Mouse (Mus musculus): ENCODE results near the gene Cep112.
A peak's percentile ranks its signal among the peaks of the same experiment; 100 is the strongest.

The Cep112 gene

DNA sequence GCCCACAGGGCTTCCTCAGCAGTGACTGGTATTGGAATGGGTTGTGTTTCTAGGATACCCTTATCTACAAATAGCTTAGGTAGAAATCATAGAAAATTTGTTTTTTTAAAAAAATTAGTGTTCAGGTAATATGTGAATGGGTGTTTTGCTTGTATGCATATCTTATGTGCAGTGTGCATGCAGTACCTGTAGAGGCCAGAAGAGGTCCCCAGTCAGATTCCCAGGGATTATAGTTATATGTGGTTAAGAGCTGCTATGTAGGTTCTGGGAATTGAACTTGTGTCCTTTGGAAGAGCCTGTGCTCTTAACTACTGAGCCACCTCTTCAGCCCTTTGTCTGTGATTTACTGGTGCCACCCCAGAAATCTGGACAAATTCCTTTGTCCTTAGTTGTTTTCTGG is 22.2 kb downstream of the Cep112 start:
- DNase-seq (ENCODE audit: low read depth, low spot score): peak; percentile 26

DNA sequence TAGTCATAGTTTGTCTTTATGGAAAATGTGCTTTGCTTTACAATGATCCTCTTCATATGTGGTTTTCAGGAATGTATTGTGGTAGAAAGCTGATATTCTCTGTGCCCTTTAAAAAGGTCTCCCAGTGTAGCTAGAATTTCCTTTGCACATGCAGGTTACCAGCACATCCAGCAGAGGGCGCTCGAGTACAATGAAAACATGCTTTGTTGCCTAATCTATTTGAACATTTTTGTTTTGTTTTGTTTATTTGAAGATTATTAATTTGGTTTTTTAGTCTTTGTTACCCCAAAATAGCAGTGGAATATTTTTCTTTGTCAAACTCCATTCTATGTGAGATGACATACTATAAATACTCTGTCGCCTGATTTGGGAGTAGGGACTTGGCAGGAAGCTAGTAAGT is 24.8 kb downstream of the Cep112 start:
- DNase-seq (ENCODE audit: low read depth, low spot score): peak; percentile 77

DNA sequence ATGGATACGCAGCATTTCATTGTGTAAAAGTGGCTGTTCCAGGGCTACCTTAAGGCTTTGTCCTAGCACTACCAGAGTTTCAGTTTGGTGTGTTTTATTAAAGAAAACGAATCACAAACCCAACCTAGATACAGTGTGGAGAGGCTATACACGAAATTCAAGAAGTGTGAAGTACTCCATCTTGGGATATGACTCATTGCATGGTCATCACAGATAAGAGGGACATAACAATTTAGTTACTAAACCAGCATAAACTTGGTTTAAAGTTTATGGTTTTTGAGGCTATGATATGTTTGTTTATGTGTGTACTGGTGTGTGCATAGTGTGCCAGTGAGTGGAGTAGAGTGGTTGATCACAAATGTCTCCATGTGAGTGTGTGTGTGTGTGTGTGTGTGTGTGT is 34.6 kb downstream of the Cep112 start:
- no peak for DNase-seq (ENCODE audit: low read depth, low spot score)

DNA sequence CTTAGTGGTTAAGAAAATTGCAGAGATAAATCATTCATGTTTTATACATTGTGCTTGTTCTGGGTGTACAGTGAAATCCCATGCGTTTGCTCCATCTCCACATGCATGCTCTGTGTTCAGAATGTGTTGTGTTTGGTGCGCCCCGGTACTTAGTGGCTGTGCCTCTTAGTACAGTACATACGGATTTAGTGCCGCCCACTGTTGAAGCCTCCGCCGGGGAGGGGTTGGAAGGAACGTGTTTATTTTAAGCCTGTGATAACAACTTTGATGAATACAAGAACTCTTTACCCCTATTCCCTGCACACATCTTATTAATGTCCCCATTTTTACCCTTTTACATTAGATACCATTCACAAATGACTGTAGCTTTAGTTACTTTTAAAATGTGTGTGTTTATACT is 39.1 kb downstream of the Cep112 start:
- no peak for DNase-seq (ENCODE audit: low read depth, low spot score)

DNA sequence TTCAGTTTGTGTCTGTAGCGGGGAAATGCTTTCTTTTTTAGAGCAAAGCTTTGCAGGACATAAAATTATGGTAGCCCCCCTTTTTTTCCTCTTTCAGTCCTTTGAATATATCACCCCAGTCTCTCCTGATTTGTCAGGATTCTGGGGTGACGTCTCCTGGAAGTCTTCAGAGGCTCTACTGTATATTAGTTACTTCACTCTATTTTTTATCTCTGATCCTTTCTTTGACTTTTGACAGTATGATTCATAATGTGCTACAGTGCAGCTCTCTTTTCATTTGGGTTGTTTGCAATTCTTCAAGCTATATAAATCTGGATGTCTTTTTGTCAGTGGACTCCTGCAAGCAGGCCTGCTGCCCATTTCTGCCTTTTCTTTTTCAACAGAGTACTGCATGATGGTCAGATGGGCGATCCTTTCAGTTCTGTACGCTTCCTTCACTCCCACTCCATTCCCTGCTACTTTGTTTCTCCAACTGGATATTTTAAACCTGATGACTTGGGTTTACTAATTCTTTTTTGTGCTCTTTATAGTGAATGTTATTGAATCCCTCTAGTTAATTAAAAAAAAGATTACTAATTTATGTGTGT is 39.8 kb downstream of the Cep112 start:
- DNase-seq (ENCODE audit: low read depth, low spot score): no peak

DNA sequence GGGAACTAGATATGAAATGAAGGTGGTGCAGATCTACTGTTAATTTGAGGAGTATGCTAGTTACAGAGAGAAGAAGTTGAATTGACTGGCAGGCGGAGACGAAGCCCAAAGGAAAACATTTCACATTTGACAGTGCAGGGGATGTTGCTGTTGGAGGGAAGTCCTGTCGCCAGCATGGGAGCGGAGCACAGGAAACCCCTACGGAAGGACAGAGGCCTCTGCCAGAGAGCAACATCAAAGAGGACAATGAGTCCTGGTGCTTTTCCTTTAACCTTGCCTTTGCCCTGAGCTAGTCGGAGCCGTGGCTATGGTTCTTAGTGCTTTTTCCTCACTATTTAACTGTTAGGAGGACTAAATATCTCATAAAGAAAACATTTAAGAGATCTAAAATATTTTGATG is 50.7 kb downstream of the Cep112 start:
- DNase-seq (ENCODE audit: low read depth, low spot score): no peak

DNA sequence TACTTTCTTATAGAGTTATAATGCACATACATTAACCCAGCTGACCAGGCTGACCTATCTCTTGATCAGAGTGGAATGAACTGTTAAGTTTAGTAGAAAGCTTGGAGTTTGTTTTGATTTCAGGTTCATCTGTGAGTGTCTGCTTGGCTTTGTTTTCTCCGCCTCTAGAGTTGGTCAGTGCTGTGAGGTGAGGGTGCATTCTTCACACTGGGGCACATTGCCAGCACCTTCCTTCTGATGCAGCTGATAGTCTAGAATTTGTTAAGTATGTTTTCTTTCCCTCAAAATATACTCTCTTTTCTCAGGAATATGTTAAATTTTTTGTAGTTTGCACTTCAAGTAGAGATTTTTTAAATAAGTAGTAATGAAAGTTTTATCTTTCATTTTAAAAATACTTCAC is 51.2 kb downstream of the Cep112 start:
- no peak for DNase-seq (ENCODE audit: low read depth, low spot score)

DNA sequence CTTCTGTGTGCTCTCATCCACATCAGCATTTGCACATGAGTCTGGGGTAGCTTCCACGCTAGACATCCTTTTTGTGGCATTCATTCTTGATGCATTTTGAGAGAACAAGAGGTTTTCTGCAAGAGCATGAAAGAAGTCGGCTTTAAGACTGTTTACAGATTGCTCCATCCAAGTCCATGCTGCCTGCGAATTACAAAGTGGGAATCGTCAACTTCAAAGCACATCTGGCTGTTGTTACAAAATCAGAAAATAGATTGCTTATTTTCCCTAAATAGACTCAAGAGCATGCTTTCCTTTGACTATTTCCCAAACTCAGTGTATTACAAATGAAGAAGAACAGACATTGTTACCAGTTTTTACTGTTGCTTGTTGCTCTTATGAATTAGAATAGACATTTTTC is 59.0 kb downstream of the Cep112 start:
- DNase-seq (ENCODE audit: low read depth, low spot score): no peak

DNA sequence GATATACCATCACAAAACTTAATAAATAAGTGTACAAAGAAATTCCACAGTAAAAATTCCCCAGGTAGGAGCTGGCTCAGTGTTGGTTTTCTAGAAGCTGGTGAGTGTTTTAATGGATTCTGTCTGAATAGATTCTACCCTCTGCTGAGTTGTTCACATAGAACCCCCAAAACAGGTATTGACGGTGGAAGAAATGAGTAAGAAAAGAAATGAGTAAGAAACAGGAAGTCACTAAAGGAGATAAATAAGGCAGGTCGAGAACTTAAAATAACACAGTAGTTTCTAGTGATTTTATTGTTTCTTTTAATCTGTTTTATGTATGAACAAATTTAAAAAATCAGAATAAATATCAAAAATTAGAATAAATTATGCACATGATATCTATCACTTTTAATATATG is 63.3 kb downstream of the Cep112 start:
- peak; percentile 2 for DNase-seq (ENCODE audit: low read depth, low spot score)

DNA sequence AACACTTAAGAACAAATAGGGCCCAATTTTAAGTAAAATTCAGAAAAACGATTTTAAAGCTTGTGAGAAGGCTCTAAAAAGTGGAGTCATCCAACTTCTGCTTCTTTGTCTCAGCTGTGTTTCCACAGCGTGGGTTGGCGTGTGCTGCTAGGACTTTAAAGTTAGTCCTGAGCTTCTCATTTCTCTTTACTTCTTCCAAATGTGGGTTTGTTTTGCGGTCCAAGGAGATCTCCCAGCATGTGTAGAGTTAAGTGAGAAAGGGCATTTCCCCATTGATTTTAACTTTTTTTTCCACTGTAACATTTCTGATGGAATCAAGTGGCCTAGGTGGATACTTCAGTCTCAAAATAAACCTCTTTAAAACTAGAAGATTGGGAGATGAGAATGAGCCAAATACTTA is 64.9 kb downstream of the Cep112 start:
- DNase-seq (ENCODE audit: low read depth, low spot score): no peak

DNA sequence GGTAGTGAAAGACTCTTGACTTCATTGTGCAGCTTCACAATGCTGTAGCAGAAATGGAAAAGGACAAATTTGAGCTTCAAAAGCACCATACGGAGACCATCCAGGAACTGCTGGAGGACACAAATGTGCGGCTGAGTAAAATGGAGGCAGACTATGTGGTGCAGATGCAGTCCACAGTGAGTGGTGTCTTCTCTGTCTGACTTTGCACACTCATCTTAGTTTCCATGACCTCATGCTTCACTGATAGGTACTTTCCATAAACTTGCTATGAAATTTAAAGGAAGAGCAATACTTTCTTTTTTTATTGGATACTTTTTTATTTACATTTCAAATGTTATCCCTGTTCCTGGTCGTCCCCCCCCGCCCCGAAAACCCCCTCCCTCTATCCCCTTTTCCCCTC is 83.2 kb downstream of the Cep112 start:
- DNase-seq (ENCODE audit: low read depth, low spot score): peak; percentile 13

DNA sequence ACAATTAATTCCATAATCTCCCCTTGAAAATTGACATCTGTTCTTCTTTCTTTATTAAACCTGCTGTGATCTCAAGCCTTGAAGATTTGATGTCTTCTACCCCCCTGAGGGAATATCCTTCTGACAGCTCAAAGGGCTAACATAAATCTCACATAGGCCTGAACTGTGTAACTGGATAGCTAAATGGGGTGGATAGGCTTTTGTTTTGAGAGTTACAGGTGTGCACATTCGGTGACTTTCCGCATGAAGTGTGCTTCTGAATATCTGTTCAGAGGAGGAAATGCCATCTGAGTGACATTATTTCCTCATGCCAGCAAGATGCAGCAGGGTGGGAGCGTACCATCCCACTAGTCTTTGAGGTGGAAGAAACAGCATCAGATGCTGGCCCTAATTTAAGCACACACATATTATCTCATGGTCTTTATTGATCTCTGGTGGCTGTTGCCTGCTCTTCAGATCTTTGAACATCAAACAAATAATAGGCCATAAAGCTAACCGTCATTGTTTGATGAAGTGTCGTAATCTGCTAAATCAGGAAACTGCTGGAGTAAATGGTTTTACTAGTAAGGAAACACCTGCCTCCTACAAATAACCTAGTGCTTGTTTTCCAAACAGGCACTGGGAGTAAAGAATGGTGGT is 102.9 kb downstream of the Cep112 start:
- DNase-seq (ENCODE audit: low read depth, low spot score): no peak

DNA sequence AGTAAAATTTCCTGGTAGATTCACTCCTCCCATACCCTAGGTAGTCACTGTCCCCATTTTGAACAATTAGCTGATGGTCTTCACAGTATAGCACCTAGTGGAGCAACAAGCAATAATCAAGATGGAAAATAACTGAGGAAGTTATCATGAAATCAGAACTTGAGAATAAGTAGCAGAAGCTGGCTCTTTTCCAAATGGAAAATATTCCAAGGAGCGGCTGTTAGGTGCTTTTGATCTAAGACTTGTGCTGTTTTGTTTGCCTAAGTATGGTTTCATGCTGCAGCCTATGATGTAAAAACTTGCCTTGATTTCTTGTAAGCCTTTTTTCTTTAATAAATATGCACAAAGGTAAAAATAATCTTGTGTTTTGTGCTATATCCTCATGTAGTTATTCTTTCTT is 107.9 kb downstream of the Cep112 start:
- DNase-seq (ENCODE audit: low read depth, low spot score): no peak

DNA sequence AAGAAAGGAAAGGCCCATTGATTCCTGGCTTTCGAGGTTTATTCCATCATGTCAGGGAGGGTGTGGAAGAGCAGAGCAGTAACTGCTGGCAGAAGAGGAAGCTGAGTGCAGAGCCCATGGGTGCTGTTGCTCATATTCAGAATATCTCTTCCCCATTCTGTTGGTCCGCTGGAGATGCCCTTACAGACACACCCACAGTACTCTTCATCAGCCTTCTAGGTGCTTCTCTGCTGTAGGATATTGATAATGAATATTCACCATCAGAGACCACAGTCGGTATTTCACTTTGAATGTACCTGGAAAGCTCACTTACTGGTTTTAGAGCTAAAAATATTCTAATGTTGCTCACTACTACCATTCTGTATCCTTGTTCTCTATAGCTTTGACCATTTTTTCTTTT is 109.0 kb downstream of the Cep112 start:
- no peak for DNase-seq (ENCODE audit: low read depth, low spot score)

DNA sequence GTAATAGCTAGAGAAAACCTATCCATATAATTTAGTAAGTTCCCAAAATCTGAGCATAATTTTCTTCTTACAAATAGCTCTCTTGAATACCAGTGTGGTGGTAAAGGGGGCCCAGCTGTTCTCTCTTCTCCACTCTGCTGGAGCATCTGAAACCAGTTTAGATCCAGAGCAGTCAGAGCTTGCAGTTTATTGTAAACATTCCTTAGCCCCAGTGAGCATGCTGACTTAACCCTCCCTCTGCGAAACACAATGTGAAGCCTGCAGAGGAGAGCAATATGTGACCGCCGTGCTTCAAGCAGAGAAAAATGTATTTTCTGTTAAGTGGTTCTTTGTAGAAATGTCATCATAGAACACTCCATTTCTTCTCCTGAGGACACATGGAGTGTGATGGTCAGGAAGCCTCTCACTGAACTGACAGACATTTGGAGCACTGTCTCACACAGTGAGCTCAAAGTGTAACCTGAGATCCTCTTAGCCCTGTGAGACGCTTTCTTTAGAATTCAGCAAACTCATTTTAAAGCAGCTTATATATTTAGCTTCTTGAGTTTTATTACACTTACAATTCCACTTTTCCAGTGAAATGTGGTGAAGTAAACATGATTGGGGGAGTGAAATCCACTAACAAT is 128.1 kb downstream of the Cep112 start:
- no peak for DNase-seq (ENCODE audit: low read depth, low spot score)

DNA sequence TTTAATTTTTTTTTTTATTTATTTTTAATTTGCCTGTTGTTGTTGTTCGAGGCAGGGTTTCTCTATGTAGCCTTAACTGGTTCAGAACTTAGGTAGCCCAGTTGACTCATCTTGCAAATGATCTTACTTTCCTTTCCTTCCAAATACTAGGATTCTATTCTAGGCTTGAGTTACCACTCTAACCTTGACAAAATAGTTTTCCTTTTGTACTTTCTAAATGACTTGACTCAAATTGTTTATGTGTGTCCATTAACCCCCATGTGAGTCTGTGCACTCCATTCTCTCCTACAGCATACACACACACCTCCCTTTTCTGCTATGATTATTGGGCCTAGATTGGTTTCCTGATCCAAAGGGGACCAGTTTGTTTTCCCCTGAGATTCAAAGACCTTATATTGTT is 128.9 kb downstream of the Cep112 start:
- no peak for DNase-seq (ENCODE audit: low read depth, low spot score)

DNA sequence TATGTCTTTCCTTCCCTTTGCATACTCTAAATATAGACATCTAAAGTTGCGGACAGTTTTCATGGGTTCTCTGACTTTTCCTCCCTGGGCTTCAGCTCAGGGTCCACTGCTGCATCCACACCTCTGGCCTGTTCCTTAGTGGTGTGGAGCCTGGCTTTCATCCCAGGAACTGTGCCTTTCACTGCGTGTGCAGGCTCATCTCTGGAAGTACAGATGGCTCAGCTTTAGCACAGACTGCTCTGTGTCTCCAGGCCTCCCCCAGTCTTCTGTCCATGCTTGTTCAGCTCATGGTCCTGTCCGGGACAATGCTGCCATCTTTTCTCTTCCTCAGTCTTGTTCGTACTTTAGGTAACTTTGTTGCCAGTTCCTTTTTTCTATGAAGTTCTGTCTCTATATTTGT is 133.6 kb downstream of the Cep112 start:
- DNase-seq (ENCODE audit: low read depth, low spot score): no peak

DNA sequence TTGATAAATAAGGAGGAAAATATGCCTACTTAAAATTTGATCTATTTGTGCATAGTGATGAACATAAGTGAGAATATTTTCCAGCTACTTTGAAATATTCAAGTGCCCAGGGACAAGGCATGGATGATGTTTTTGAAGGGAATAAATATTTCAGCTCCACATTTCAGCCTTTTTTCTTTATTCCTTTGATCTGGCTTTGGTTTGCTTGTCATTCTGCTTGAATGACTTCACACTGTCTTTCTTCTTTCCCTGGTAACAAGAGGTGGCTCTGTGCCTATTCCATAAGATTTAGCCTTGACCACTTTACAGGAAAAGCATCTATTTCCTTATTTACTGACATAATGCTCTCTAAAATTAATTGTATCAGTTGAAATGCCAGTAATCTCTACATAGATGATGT is 134.5 kb downstream of the Cep112 start:
- DNase-seq (ENCODE audit: low read depth, low spot score): no peak

DNA sequence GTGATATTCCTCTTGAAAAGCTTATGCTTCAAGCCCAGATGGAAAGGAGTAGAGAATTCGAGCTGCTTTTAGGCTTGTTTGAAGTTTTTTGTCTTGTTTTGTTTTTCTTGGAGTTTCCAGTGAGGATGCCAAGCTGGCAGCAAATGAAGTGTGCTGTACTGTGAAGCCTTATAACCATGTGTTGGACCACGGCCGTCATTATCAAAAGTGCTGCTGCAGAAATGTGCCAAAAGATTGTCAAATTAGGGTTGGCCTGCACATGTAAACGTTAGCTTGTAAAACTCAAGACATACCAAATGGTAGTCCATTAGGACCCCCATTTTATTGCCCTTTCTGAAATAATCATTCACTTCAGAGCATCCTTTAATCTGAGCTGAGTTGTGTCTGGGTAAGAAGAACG is 137.1 kb downstream of the Cep112 start:
- DNase-seq (ENCODE audit: low read depth, low spot score): no peak

DNA sequence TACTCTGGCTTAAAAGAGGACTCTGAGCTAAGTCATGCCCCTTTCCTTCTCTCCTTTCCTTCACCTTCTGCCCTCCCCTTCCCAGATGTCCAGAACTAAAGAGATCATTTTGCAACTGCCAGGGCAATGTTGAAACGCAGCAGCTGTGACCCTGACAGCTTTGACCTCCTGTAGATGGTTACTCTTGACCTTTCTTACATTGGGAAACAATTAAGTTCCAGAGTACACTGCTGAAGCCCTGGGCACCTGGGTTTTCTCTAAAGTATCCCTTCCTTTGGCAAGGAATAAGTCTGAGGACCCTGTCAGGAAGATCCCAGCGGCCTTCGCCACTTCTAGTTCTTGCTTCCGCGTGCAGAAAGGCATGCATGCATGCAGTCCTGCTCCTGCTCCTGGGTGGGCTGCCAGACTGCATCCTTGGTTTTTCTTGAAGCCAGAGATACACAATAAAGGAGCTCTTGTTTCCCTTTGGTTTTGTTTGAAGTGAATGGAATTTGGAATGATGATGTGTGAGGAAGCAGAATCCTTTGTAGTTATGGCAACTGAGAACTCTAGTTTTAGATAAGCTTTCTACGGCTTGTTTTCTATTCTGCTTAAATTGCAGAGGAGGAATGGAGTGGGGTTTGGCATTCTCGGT is 161.7 kb downstream of the Cep112 start:
- DNase-seq (ENCODE audit: low read depth, low spot score): no peak

DNA sequence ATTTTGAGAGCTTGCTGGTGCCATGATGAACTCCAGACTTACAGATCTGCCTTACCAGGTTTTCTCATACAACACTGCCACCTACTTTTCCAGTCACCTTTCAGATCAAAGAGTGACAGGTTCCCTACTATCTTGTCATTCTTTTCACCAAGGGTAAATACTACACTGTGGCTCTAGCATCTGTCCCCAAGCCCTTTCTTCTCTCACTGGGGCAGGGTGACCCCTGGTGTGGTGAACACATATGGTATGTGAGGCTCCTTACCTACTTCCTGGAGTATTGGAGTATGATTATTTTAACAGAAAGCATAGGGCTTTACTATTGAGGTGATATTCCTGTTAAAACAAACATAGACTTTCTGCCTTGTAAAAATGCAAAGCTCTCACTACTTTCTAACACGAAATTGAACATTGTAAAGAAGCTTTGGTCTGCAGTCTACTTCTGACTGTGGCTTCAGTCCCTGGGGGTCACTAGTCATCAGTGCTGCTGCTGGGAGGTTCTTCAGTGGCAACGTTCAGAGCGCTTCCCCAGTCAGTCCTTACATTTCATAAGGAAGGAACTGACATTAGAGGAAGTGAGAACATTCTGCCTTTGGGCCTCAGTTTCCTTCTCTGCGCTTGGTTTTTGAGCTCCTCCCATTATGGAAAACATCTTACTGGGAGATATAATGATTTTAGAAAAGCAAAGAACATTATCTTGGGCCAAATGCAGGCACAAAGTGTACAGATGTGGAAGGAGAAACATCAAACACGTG is 168.4 kb downstream of the Cep112 start:
- DNase-seq (ENCODE audit: low read depth, low spot score): no peak

DNA sequence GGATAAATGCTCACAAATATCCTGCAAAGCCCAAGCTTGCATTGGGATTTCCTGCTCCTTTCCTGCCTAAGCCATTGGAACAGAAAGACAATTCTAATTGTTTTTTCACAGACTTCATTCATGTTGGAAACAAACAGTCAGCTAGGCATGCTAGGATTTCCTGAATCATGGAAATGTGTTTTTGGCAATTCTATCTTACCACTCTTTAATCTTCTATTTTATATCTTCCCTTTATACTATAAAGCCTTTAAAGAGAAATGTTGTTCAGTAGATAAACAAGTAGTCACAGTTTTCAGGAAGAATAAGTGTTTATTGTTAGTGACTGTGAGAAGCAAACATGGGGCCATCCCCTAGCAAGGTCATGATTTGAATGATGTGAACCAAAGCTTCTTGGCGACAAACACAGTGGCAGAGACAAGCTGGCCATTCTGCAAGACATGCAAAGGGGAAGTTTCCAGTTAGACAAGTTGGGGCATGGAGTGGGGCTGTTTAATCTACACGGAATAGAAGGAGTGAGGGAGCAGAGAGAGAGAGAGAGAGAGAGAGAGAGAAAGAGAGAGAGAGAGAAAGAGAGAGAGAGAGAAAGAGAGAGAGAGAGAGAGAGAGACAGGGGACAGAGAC is 169.1 kb downstream of the Cep112 start:
- no peak for DNase-seq (ENCODE audit: low read depth, low spot score)

Measured in CD4-positive, CD25-positive, alpha-beta regulatory T cell, adult 2 months (primary cell).